Mouse (Mus musculus) c-Kit-positive CD71-positive TER-119-positive erythroid progenitor cells, embryonic 14.5 days (primary cell): ENCODE measurements around the gene Prol1.
"Not testable (repeated sequence)": the region's sequence is repeated elsewhere in the genome, so short reads cannot be mapped to it uniquely, and the experiment has no call there.

Source experiments
- DNase-seq: peaks from one replicate; pipeline ENCODE4 v3.0.0-alpha.2; 2013; ENCODE audit warnings: low spot score

Gene Prol1

GRCm38 (mm10) chr5:88317012-88317411, at the start of gene Prol1:
Prol1 (plus strand) TSS chr5:88317312.
- DNase-seq, result no peak

- DNase-seq, result no peak
Observed at GRCm38 (mm10) chr5:88268619-88269018, 48.5 kb upstream of the Prol1 start, which contains the start of gene Gm7714. Gm7714 (plus strand) TSS chr5:88268919.

GRCm38 (mm10) chr5:88311307-88311706, 5.8 kb upstream of the Prol1 start:
- DNase-seq, result not testable (repeated sequence)

GRCm38 (mm10) chr5:88348533-88348932, 31.4 kb downstream of the Prol1 start:
- DNase-seq, result not testable (repeated sequence)

- DNase-seq, result peak; percentile 21
Observed at GRCm38 (mm10) chr5:88364768-88365167, 47.7 kb downstream of the Prol1 start.

GRCm38 (mm10) chr5:88366886-88367285, 49.8 kb downstream of the Prol1 start:
- DNase-seq, result no peak

GRCm38 (mm10) chr5:88370578-88371232, 53.6 kb downstream of the Prol1 start:
- DNase-seq, result no peak

- DNase-seq, result no peak
Observed at GRCm38 (mm10) chr5:88372563-88372962, 55.5 kb downstream of the Prol1 start.

GRCm38 (mm10) chr5:88375808-88376207, 58.7 kb downstream of the Prol1 start, which contains the start of gene Amtn:
Amtn (plus strand) TSS chr5:88376108.
- no peak for DNase-seq
